Mouse (Mus musculus): Measurements from ENCODE around the gene Fam181a. TPM values are rescaled to one million over a fixed set of nuclear protein-coding genes. Genes with fewer than 3 reads are reported as not detected.
A peak's percentile ranks its signal among the peaks of the same experiment; 100 is the strongest.

Gene Fam181a
- total and polyA plus RNA-seq, 2 experiments from 2014 or later, result not detected

- WGBS, result 86% methylated on average over 2 of the region's 2 CpGs
- Histone ChIP-seq H3K4me2 (ENCODE audit: low read depth, low read length) (no peak overlapping the region), H3K9ac (replicated peaks; ENCODE audit: low read depth, low read length) (no peak overlapping the region), H3K4me1 (ENCODE audit: control insufficient read depth, insufficient read depth) (no peaks in the 10 kb centered on the region), H3K27me3 (ENCODE audit: control insufficient read depth, insufficient read depth, low read length) (no peaks in the 10 kb centered on the region), H3K36me3 (replicated peaks; ENCODE audit: control insufficient read depth, insufficient read depth, low read length) (no peaks in the 10 kb centered on the region), H3K4me3 (ENCODE audit: low read depth, low read length) (no peak overlapping the region), H3K27ac (ENCODE audit: low read depth) (no peak overlapping the region), H3K9me3 (replicated peaks; ENCODE audit: control insufficient read depth, low read length) (no peaks in the 10 kb centered on the region)
- TF ChIP-seq EP300 (IDR thresholded peaks at IDR 0.05; ENCODE audit: low read depth), result no peak
- TF ChIP-seq CTCF (IDR thresholded peaks at IDR 0.05; ENCODE audit: low read depth), result no peak
- ATAC-seq (ENCODE audit: insufficient read depth, low read depth), result no peak
- no peak for DNase-seq (ENCODE audit: low spot score)
These were observed 37.0 kb upstream of the Fam181a start for GRCm38 (mm10) chr12:103273732-103274131.

- Histone ChIP-seq H3K27me3 (ENCODE audit: control insufficient read depth, insufficient read depth, low read length) (peaks cover 4% of the 10 kb centered on the region; the same call in 1 of the 2 replicates), H3K9me3 (replicated peaks; ENCODE audit: control insufficient read depth, low read length) (no peaks in the 10 kb centered on the region), H3K4me1 (ENCODE audit: control insufficient read depth, insufficient read depth) (no peaks in the 10 kb centered on the region), H3K9ac (replicated peaks; ENCODE audit: low read depth, low read length) (no peak overlapping the region), H3K4me2 (ENCODE audit: low read depth, low read length) (no peak overlapping the region), H3K36me3 (replicated peaks; ENCODE audit: control insufficient read depth, insufficient read depth, low read length) (no peaks in the 10 kb centered on the region), H3K27ac (ENCODE audit: low read depth) (no peak overlapping the region), H3K4me3 (ENCODE audit: low read depth, low read length) (no peak overlapping the region)
- TF ChIP-seq EP300 (IDR thresholded peaks at IDR 0.05; ENCODE audit: low read depth) (no peak), CTCF (IDR thresholded peaks at IDR 0.05; ENCODE audit: low read depth) (no peak)
- DNase-seq (ENCODE audit: low spot score) (no peak), ATAC-seq (ENCODE audit: insufficient read depth, low read depth) (no peak)
- WGBS, result 65% methylated on average over 4 of the region's 4 CpGs
These were observed 34.4 kb upstream of the Fam181a start for GRCm38 (mm10) chr12:103276422-103276821.

GRCm38 (mm10) chr12:103281491-103281890 lies 29.3 kb upstream of the Fam181a start:
- WGBS, result 46% methylated on average over 2 of the region's 2 CpGs
- Histone ChIP-seq H3K27me3 (ENCODE audit: control insufficient read depth, insufficient read depth, low read length) (peaks cover 10% of the 10 kb centered on the region; the same call in 1 of the 2 replicates), H3K4me1 (ENCODE audit: control insufficient read depth, insufficient read depth) (no peaks in the 10 kb centered on the region), H3K9me3 (replicated peaks; ENCODE audit: control insufficient read depth, low read length) (no peaks in the 10 kb centered on the region), H3K9ac (replicated peaks; ENCODE audit: low read depth, low read length) (no peak overlapping the region), H3K4me2 (ENCODE audit: low read depth, low read length) (no peak overlapping the region), H3K4me3 (ENCODE audit: low read depth, low read length) (no peak overlapping the region), H3K36me3 (replicated peaks; ENCODE audit: control insufficient read depth, insufficient read depth, low read length) (no peaks in the 10 kb centered on the region), H3K27ac (ENCODE audit: low read depth) (no peak overlapping the region)
- DNase-seq (ENCODE audit: low spot score) (no peak), ATAC-seq (ENCODE audit: insufficient read depth, low read depth) (no peak)
- TF ChIP-seq CTCF (IDR thresholded peaks at IDR 0.05; ENCODE audit: low read depth) (no peak), EP300 (IDR thresholded peaks at IDR 0.05; ENCODE audit: low read depth) (no peak)

GRCm38 (mm10) chr12:103281912-103282311 lies 28.9 kb upstream of the Fam181a start:
- TF ChIP-seq EP300 (IDR thresholded peaks at IDR 0.05; ENCODE audit: low read depth), result no peak
- no peak for TF ChIP-seq CTCF (IDR thresholded peaks at IDR 0.05; ENCODE audit: low read depth)
- Histone ChIP-seq H3K9me3 (replicated peaks; ENCODE audit: control insufficient read depth, low read length) (no peaks in the 10 kb centered on the region), H3K4me2 (ENCODE audit: low read depth, low read length) (no peak overlapping the region), H3K27ac (ENCODE audit: low read depth) (no peak overlapping the region), H3K36me3 (replicated peaks; ENCODE audit: control insufficient read depth, insufficient read depth, low read length) (no peaks in the 10 kb centered on the region), H3K4me3 (ENCODE audit: low read depth, low read length) (no peak overlapping the region), H3K4me1 (ENCODE audit: control insufficient read depth, insufficient read depth) (no peaks in the 10 kb centered on the region), H3K9ac (replicated peaks; ENCODE audit: low read depth, low read length) (no peak overlapping the region), H3K27me3 (ENCODE audit: control insufficient read depth, insufficient read depth, low read length) (peaks cover 10% of the 10 kb centered on the region; the same call in 1 of the 2 replicates)
- WGBS, result 34% methylated on average over 4 of the region's 4 CpGs
- peak; percentile 5 for DNase-seq (ENCODE audit: low spot score)
- ATAC-seq (ENCODE audit: insufficient read depth, low read depth), result no peak; the same call in 1 of the 2 replicates

DNA sequence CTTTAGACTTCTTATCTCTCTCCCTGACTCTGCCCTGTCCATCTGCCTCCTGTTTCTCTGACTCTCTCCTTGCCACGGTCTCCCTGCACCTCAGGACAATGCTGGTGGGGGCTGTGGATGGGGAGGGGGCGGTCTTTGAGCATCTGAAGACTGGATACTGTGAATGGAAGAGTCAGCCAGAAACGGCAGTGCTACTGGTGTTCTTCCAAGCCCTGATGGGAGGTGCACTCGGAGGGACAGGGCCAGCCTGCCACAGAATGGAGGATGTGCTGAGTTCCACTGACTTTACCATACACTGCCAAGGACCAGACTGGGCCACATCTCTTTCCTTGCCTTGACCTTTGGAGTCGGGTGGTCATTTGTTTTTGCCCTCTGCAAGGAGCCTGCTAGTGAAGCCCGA lies 27.8 kb upstream of the Fam181a start:
- ATAC-seq (ENCODE audit: insufficient read depth, low read depth) (no peak), DNase-seq (ENCODE audit: low spot score) (no peak)
- H3K9me3 ChIP-seq (replicated peaks; ENCODE audit: control insufficient read depth, low read length), result no peaks in the 10 kb centered on the region
- no peaks in the 10 kb centered on the region for H3K36me3 ChIP-seq (replicated peaks; ENCODE audit: control insufficient read depth, insufficient read depth, low read length)
- peaks cover 10% of the 10 kb centered on the region; the same call in 1 of the 2 replicates for H3K27me3 ChIP-seq (ENCODE audit: control insufficient read depth, insufficient read depth, low read length)
- 47% methylated on average over 6 of the region's 6 CpGs for WGBS
- no peak overlapping the region for H3K4me3 ChIP-seq (ENCODE audit: low read depth, low read length)
- no peak overlapping the region for H3K4me2 ChIP-seq (ENCODE audit: low read depth, low read length)
- H3K9ac ChIP-seq (replicated peaks; ENCODE audit: low read depth, low read length), result no peak overlapping the region
- H3K4me1 ChIP-seq (ENCODE audit: control insufficient read depth, insufficient read depth), result no peaks in the 10 kb centered on the region
- no peak for TF ChIP-seq CTCF (IDR thresholded peaks at IDR 0.05; ENCODE audit: low read depth)
- no peak for TF ChIP-seq EP300 (IDR thresholded peaks at IDR 0.05; ENCODE audit: low read depth)
- no peak overlapping the region for H3K27ac ChIP-seq (ENCODE audit: low read depth)

GRCm38 (mm10) chr12:103283411-103283810 lies 27.4 kb upstream of the Fam181a start:
- Histone ChIP-seq H3K36me3 (replicated peaks; ENCODE audit: control insufficient read depth, insufficient read depth, low read length) (no peaks in the 10 kb centered on the region), H3K27me3 (ENCODE audit: control insufficient read depth, insufficient read depth, low read length) (peaks cover 10% of the 10 kb centered on the region; the same call in 1 of the 2 replicates), H3K4me1 (ENCODE audit: control insufficient read depth, insufficient read depth) (no peaks in the 10 kb centered on the region), H3K4me2 (ENCODE audit: low read depth, low read length) (no peak overlapping the region), H3K4me3 (ENCODE audit: low read depth, low read length) (no peak overlapping the region), H3K9me3 (replicated peaks; ENCODE audit: control insufficient read depth, low read length) (no peaks in the 10 kb centered on the region), H3K9ac (replicated peaks; ENCODE audit: low read depth, low read length) (no peak overlapping the region), H3K27ac (ENCODE audit: low read depth) (no peak overlapping the region)
- ATAC-seq (ENCODE audit: insufficient read depth, low read depth) (no peak), DNase-seq (ENCODE audit: low spot score) (no peak)
- 53% methylated on average over 3 of the region's 3 CpGs for WGBS
- TF ChIP-seq EP300 (IDR thresholded peaks at IDR 0.05; ENCODE audit: low read depth), result no peak
- no peak for TF ChIP-seq CTCF (IDR thresholded peaks at IDR 0.05; ENCODE audit: low read depth)

Data from heart, postnatal 0 days (tissue).